Mouse (Mus musculus): ENCODE measurements at regions not wholly inside any gene's neighbourhood (a gene's known extent, or its start where the extent isn't known, plus 50 kb on each side); places are given as distances from the start of the nearest gene placed in this dataset.

DNA sequence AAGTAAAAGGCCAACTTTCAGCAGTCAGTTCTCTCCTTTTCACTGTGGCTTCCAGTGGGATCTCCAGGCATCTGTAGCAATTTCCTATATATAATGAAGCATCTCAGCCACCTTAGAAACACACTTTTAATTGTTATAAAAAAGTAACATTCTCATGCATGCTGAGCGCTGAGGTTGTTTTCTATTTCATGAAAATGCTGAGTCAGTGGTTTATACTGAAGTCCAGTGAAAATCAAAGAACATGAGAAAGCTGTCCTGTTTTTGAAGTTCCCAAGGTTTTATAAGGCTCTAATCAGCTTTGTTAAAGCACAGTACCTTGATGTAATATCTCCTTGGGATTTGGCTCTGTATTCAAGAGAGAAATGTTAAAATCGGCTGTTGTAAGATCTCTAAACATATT is 1367.2 kb downstream of the Gsdmc2 start:
- no peaks in the 10 kb centered on the region for H3K9me3 ChIP-seq (ENCODE audit: control insufficient read depth, low read length)
- no peak overlapping the region for H3K4me2 ChIP-seq
- no peak overlapping the region for H3K4me3 ChIP-seq (ENCODE audit: low read depth, low read length)
- no peaks in the 10 kb centered on the region for H3K36me3 ChIP-seq (ENCODE audit: control insufficient read depth, insufficient read depth, low read length)
- 80% methylated on average over 2 of the region's 2 CpGs for WGBS
- no peak overlapping the region for H3K9ac ChIP-seq (ENCODE audit: low read length)
- H3K27me3 ChIP-seq (ENCODE audit: control insufficient read depth, insufficient read depth, low read length): peaks cover 12% of the 10 kb centered on the region; the same call in 1 of the 2 replicates
- no peak overlapping the region for H3K27ac ChIP-seq (ENCODE audit: low read depth, low read length)
- no peaks in the 10 kb centered on the region for H3K4me1 ChIP-seq (ENCODE audit: control insufficient read depth, insufficient read depth, low read length)
- ATAC-seq (ENCODE audit: low FRiP score): no peak
- no peak for DNase-seq (ENCODE audit: low spot score, missing footprints)

DNA sequence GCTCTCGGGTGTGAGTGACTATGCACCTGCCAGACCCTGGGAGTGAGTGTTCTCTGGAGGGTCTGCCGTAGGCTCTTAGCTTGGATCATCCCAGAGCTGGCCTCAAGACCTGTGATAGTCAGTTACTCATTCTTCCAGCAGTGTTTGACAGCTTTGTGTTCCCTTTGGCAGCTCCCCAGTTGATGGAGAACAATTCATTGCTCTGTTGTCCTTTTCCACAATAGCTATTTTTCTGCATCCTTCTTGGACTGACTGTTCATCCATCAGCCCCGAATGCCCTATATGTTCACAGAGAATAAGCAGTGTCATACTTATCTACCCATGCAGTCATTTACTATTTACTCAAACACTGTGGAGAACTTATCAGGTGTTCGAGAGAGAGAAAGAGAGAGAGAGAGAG is 1368.5 kb downstream of the Gsdmc2 start:
- 87% methylated on average over 4 of the region's 4 CpGs for WGBS
- H3K4me3 ChIP-seq (ENCODE audit: low read depth, low read length): no peak overlapping the region
- H3K36me3 ChIP-seq (ENCODE audit: control insufficient read depth, insufficient read depth, low read length): no peaks in the 10 kb centered on the region
- no peaks in the 10 kb centered on the region for H3K4me1 ChIP-seq (ENCODE audit: control insufficient read depth, insufficient read depth, low read length)
- H3K4me2 ChIP-seq: no peak overlapping the region
- no peak overlapping the region for H3K27ac ChIP-seq (ENCODE audit: low read depth, low read length)
- H3K9ac ChIP-seq (ENCODE audit: low read length): no peak overlapping the region
- ATAC-seq (ENCODE audit: low FRiP score) (no peak), DNase-seq (ENCODE audit: low spot score, missing footprints) (no peak)
- H3K9me3 ChIP-seq (ENCODE audit: control insufficient read depth, low read length): no peaks in the 10 kb centered on the region
- peaks cover 12% of the 10 kb centered on the region; the same call in 1 of the 2 replicates for H3K27me3 ChIP-seq (ENCODE audit: control insufficient read depth, insufficient read depth, low read length)

DNA sequence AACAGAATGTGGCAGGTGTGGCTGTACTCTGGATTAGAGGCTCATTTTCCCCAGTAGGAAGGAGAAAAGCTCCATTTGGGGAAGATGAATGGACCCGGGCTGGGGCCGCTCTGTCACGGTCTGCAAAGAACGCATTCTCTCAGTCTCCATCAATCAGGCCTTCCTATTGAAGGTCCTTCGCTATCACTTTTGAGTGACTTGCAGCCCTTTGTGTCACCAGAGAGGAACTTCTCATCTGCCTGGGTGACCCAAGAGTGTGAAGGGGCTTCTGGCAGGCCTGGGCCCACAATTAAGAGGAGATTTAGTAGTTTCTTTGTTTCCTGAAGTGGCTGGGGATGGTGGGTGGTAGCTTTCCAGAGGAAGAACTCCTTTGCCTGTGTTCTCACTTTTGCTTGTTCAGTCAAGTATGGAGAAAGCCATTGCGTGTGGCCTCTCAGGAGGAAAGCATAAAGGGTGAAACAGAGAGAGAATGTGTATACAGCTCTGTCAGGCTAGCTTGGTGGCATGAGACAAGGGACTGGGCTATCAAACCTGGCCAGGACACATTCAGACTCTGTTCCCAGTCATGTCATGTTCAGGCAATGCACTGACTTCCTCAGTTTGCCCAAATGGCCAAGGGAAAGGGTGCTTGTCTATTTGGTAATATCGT is 1374.2 kb downstream of the Gsdmc2 start:
- 15% methylated on average over 7 of the region's 7 CpGs for WGBS
- Histone ChIP-seq H3K36me3 (ENCODE audit: control insufficient read depth, insufficient read depth, low read length) (no peaks in the 10 kb centered on the region), H3K9ac (ENCODE audit: low read length) (no peak overlapping the region), H3K4me1 (ENCODE audit: control insufficient read depth, insufficient read depth, low read length) (no peaks in the 10 kb centered on the region), H3K27ac (ENCODE audit: low read depth, low read length) (no peak overlapping the region), H3K4me2 (no peak overlapping the region), H3K27me3 (ENCODE audit: control insufficient read depth, insufficient read depth, low read length) (peaks cover 8% of the 10 kb centered on the region; the same call in 1 of the 2 replicates), H3K9me3 (ENCODE audit: control insufficient read depth, low read length) (no peaks in the 10 kb centered on the region), H3K4me3 (ENCODE audit: low read depth, low read length) (no peak overlapping the region)
- DNase-seq (ENCODE audit: low spot score, missing footprints): peak; percentile 86
- peak; percentile 82 for ATAC-seq (ENCODE audit: low FRiP score)

DNA sequence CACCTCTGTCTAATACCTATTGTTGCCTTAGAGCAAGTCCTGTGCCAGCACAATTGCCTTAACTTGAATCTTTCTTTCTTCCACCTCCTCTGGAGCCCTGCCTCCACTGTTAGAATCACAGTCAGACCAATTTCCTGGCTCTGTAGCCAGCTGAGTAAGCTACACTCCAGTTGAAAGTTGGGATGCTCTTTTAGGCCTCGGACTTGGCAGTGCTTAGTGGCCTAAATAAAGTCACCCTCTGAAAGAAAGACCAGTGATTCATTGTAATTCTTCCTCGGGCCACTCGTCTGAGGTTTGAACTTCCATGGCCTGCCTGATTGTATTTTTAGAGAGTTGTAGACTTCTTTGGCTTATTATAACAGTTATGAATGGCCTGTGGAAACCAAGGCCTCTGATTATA is 1376.9 kb downstream of the Gsdmc2 start:
- H3K27me3 ChIP-seq (ENCODE audit: control insufficient read depth, insufficient read depth, low read length): no peaks in the 10 kb centered on the region; the same call in 1 of the 2 replicates
- H3K4me2 ChIP-seq: no peak overlapping the region
- ATAC-seq (ENCODE audit: low FRiP score) (no peak), DNase-seq (ENCODE audit: low spot score, missing footprints) (no peak)
- H3K9ac ChIP-seq (ENCODE audit: low read length): no peak overlapping the region
- H3K27ac ChIP-seq (ENCODE audit: low read depth, low read length): no peak overlapping the region
- H3K4me3 ChIP-seq (ENCODE audit: low read depth, low read length): no peak overlapping the region
- H3K9me3 ChIP-seq (ENCODE audit: control insufficient read depth, low read length): no peaks in the 10 kb centered on the region
- no peaks in the 10 kb centered on the region for H3K36me3 ChIP-seq (ENCODE audit: control insufficient read depth, insufficient read depth, low read length)
- 55% methylated on average over 3 of the region's 3 CpGs for WGBS
- H3K4me1 ChIP-seq (ENCODE audit: control insufficient read depth, insufficient read depth, low read length): no peaks in the 10 kb centered on the region

DNA sequence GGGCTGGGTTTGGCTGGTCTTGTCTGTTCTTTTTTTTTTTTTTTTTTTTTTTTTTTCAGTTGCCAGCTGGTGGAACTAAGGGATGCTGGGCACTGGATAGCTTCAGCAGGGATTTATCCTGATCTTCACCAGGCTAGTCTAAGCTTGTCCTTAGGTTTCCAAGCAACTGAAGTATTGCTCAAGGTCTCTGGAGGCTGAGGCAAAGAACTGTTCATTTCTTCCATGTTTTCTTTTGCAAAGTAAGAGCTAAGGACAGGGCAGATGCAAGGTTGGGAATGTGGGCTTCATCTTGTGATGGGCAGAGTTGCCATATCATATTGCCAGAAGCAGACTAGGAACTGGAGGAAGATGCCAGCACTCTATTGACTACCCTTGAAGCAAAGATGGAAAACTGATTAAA is 1378.1 kb downstream of the Gsdmc2 start:
- Histone ChIP-seq H3K9ac (ENCODE audit: low read length) (no peak overlapping the region), H3K4me2 (no peak overlapping the region), H3K27ac (ENCODE audit: low read depth, low read length) (no peak overlapping the region), H3K4me3 (ENCODE audit: low read depth, low read length) (no peak overlapping the region), H3K36me3 (ENCODE audit: control insufficient read depth, insufficient read depth, low read length) (no peaks in the 10 kb centered on the region), H3K27me3 (ENCODE audit: control insufficient read depth, insufficient read depth, low read length) (no peaks in the 10 kb centered on the region; the same call in 1 of the 2 replicates), H3K9me3 (ENCODE audit: control insufficient read depth, low read length) (no peaks in the 10 kb centered on the region), H3K4me1 (ENCODE audit: control insufficient read depth, insufficient read depth, low read length) (0 out of 2 replicates have a peak, but pooled peaks cover 3% of the 10 kb centered on the region)
- ATAC-seq (ENCODE audit: low FRiP score) (no peak), DNase-seq (ENCODE audit: low spot score, missing footprints) (no peak)

DNA sequence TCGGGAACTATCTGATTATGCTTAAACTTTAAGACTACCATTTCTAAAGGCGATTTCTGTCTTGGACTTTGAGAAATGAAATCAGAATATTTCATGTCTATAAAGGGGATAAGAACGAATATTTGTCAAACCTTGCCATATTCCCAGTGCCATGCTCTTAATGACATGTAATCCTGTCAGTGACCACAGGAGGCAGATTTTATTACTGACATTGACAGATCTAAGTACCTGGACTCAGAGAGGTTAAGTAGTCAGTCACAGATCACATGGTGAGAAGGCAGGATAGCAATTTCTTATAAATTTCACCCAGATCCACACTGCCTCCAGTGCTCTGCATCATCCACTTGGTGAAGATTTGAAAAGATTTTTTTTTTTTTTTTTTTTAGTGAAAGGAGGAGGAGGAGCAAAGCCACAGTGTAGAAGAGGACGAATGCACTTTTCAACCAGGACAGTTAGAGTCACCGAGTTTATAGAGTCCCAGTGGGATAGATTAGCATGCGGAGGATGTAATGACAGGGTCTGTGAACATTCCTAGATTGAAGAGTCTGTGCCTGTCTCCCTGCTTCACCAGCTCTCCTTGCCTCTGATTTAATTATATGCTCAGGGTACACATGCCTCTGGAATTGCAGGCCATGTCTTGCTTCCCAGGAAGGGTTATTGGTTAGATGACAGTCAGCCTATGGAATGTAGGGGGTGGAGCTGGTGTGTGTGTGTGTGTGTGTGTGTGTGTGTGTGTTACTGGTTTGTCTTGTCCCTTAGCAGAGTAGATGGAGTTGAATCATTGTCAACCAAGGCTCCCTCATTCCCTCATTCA is 1379.7 kb downstream of the Gsdmc2 start:
- H3K27ac ChIP-seq (ENCODE audit: low read depth, low read length): no peak overlapping the region
- 79% methylated on average over 6 of the region's 6 CpGs for WGBS
- 0 out of 2 replicates have a peak, but pooled peaks cover 3% of the 10 kb centered on the region for H3K4me1 ChIP-seq (ENCODE audit: control insufficient read depth, insufficient read depth, low read length)
- ATAC-seq (ENCODE audit: low FRiP score) (no peak), DNase-seq (ENCODE audit: low spot score, missing footprints) (no peak)
- H3K4me2 ChIP-seq: no peak overlapping the region
- H3K9me3 ChIP-seq (ENCODE audit: control insufficient read depth, low read length): no peaks in the 10 kb centered on the region
- H3K27me3 ChIP-seq (ENCODE audit: control insufficient read depth, insufficient read depth, low read length): no peaks in the 10 kb centered on the region; the same call in 1 of the 2 replicates
- no peak overlapping the region for H3K9ac ChIP-seq (ENCODE audit: low read length)
- H3K36me3 ChIP-seq (ENCODE audit: control insufficient read depth, insufficient read depth, low read length): no peaks in the 10 kb centered on the region
- H3K4me3 ChIP-seq (ENCODE audit: low read depth, low read length): no peak overlapping the region

DNA sequence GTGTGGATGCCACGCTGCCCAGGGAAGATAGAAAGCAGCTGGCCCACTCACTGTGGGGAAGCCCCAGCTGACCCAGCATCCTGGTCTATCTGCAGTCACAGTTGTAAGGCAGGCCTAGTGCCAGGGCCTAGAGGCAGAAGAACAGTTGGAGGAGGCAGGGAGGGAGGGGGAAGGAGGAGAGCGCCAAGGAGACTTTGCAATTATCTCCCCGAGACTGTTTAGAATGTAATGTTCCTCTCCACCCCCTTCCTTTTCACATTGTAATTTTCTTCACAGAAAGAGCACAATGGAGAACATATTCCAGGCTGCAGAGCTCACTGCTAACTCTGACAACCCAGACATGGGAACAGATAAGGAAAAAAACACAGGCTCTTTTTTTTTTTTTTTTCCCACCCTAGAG is 1382.3 kb downstream of the Gsdmc2 start:
- Histone ChIP-seq H3K36me3 (ENCODE audit: control insufficient read depth, insufficient read depth, low read length) (no peaks in the 10 kb centered on the region), H3K9me3 (ENCODE audit: control insufficient read depth, low read length) (no peaks in the 10 kb centered on the region), H3K27me3 (ENCODE audit: control insufficient read depth, insufficient read depth, low read length) (no peaks in the 10 kb centered on the region), H3K4me3 (ENCODE audit: low read depth, low read length) (no peak overlapping the region), H3K4me1 (ENCODE audit: control insufficient read depth, insufficient read depth, low read length) (0 out of 2 replicates have a peak, but pooled peaks cover 3% of the 10 kb centered on the region), H3K4me2 (no peak overlapping the region), H3K9ac (ENCODE audit: low read length) (no peak overlapping the region; the same call in 1 of the 2 replicates), H3K27ac (ENCODE audit: low read depth, low read length) (no peak overlapping the region)
- no peak for DNase-seq (ENCODE audit: low spot score, missing footprints)
- peak; percentile 61; the same call in 1 of the 2 replicates for ATAC-seq (ENCODE audit: low FRiP score)
- WGBS: 40% methylated on average over 3 of the region's 3 CpGs

DNA sequence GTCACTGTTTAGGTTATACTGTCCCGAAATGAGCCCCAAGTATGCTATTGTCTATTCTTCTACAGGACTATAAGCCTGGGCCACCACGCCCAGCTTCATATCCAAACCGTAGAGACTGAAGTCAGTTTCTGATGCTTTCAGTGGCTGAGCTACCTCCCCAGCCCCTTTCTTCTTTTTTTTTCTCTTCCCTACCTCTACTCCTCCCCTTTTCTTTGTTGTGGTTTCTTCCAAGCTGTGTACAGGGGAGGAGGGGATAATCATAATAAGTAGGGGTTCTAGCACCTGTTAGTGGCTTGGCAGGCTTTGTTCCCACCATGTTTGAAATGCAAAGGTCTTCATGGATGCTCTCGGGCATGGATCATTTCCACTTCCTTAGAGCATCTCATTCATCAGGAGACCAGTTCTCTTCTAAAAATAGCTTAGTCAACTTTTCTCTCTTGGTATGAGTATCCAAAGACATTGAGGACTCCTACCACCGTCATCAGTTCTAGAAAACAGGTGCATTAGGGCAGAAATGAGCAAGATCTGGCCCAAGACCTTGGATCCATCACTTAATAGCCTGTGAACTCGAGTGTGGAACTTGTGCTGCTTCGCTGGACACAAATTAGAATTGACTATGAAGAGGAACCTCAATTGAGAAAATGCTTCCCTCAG is 1383.5 kb downstream of the Gsdmc2 start:
- H3K27ac ChIP-seq (ENCODE audit: low read depth, low read length): no peak overlapping the region
- no peaks in the 10 kb centered on the region for H3K36me3 ChIP-seq (ENCODE audit: control insufficient read depth, insufficient read depth, low read length)
- H3K27me3 ChIP-seq (ENCODE audit: control insufficient read depth, insufficient read depth, low read length): no peaks in the 10 kb centered on the region
- WGBS: 87% methylated on average over 7 of the region's 7 CpGs
- H3K4me2 ChIP-seq: no peak overlapping the region
- no peaks in the 10 kb centered on the region for H3K9me3 ChIP-seq (ENCODE audit: control insufficient read depth, low read length)
- H3K4me3 ChIP-seq (ENCODE audit: low read depth, low read length): no peak overlapping the region
- DNase-seq (ENCODE audit: low spot score, missing footprints) (no peak), ATAC-seq (ENCODE audit: low FRiP score) (no peak)
- H3K4me1 ChIP-seq (ENCODE audit: control insufficient read depth, insufficient read depth, low read length): 0 out of 2 replicates have a peak, but pooled peaks cover 3% of the 10 kb centered on the region
- H3K9ac ChIP-seq (ENCODE audit: low read length): no peak overlapping the region

DNA sequence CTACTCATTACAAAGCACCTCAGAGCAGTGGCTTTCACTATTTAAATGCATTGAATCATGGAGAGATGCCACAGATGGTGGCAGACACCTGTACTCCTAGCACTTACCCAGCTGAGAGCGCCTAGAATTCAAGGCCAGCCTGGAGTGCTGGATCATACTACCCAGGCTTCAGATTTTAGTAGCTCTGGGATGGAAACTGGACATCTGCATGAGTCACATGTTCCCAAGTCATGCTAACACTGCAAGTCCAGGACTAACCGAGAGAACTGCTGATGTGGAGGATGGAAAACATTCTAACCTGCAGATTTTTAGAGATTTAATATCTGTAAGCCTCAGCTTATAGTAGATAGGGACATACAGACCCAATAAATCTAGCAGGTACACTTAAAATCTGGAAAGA is 1384.3 kb downstream of the Gsdmc2 start:
- H3K4me2 ChIP-seq: no peak overlapping the region
- H3K9me3 ChIP-seq (ENCODE audit: control insufficient read depth, low read length): no peaks in the 10 kb centered on the region
- no peaks in the 10 kb centered on the region for H3K27me3 ChIP-seq (ENCODE audit: control insufficient read depth, insufficient read depth, low read length)
- no peak overlapping the region for H3K4me3 ChIP-seq (ENCODE audit: low read depth, low read length)
- H3K27ac ChIP-seq (ENCODE audit: low read depth, low read length): no peak overlapping the region
- 0 out of 2 replicates have a peak, but pooled peaks cover 3% of the 10 kb centered on the region for H3K4me1 ChIP-seq (ENCODE audit: control insufficient read depth, insufficient read depth, low read length)
- H3K9ac ChIP-seq (ENCODE audit: low read length): no peak overlapping the region
- no peaks in the 10 kb centered on the region for H3K36me3 ChIP-seq (ENCODE audit: control insufficient read depth, insufficient read depth, low read length)
- WGBS: 88% methylated on average over 2 of the region's 2 CpGs
- ATAC-seq (ENCODE audit: low FRiP score) (no peak), DNase-seq (ENCODE audit: low spot score, missing footprints) (no peak)
